Mouse (Mus musculus) thymus, adult 2 months (tissue): ENCODE results near the gene Gm960. TPM values are rescaled to one million over a fixed set of nuclear protein-coding genes. Genes with fewer than 3 reads are reported as not detected.

ENCODE experiments used
- DNase-seq: peaks from one replicate; pipeline ENCODE4 v3.0.0; 2021
- H3K27ac ChIP-seq: fragments of 200-500 bp; 2 replicates; pipeline ENCODE4 v1.5.1; 2012; ENCODE audit warnings: low read length, control low read depth; ENCODE audit not compliant: control insufficient read depth, insufficient read depth
- H3K27me3 ChIP-seq: fragments of 200-500 bp; 2 replicates; pipeline ENCODE4 v1.6.1; 2012; ENCODE audit warnings: mild to moderate bottlenecking, low read length, moderate library complexity, mixed read lengths; ENCODE audit not compliant: control insufficient read depth, insufficient read depth
- H3K36me3 ChIP-seq: fragments of 200-500 bp; 2 replicates; pipeline ENCODE4 v1.6.1; 2012; ENCODE audit warnings: mild to moderate bottlenecking, low read length, moderate library complexity; ENCODE audit not compliant: control insufficient read depth, insufficient read depth
- H3K4me1 ChIP-seq: fragments of 200-500 bp; replicated peaks from 2 replicates; pipeline ENCODE4 v1.6.1; 2012; ENCODE audit warnings: low read length; ENCODE audit not compliant: control insufficient read depth, insufficient read depth
- H3K4me3 ChIP-seq: fragments of 200-500 bp; 2 replicates; pipeline ENCODE4 v1.5.1; 2012; ENCODE audit warnings: mild to moderate bottlenecking, low read length, control low read depth, moderate library complexity; ENCODE audit not compliant: control insufficient read depth, insufficient read depth
- CTCF ChIP-seq: fragments of 200-500 bp; IDR thresholded peaks from 2 replicates; pipeline ENCODE4 v1.5.1; 2012; ENCODE audit warnings: mild to moderate bottlenecking, control low read depth, low read length, moderate library complexity, borderline replicate concordance; ENCODE audit not compliant: control insufficient read depth, poor library complexity, insufficient read depth; ENCODE audit errors: extremely low read depth
- POLR2A ChIP-seq: fragments of 200-500 bp; IDR thresholded peaks from 2 replicates; pipeline ENCODE4 v1.6.1; 2012; ENCODE audit warnings: mild to moderate bottlenecking, low read length, control low read depth, moderate library complexity; ENCODE audit not compliant: control insufficient read depth, poor library complexity, insufficient read depth; ENCODE audit errors: extremely low read depth
- WGBS: fragments of 180-500 bp; shearing (Covaris S2); methylation state at CpG from one replicate; pipeline ENCODE4 v1.1.7; 2018; 5-methylcytosine and 5-hydroxymethylcytosine counted together
- polyA plus RNA-seq: library from polyadenylated mRNA; depleted of rRNA; stranded (reverse); fragments of >200 nt; gene quantifications from 2 replicates; pipeline ENCODE4 v1.2.3, GENCODE M21; 2012

The Gm960 gene
- polyA plus RNA-seq, 1 experiment, result 0.04 TPM

DNA sequence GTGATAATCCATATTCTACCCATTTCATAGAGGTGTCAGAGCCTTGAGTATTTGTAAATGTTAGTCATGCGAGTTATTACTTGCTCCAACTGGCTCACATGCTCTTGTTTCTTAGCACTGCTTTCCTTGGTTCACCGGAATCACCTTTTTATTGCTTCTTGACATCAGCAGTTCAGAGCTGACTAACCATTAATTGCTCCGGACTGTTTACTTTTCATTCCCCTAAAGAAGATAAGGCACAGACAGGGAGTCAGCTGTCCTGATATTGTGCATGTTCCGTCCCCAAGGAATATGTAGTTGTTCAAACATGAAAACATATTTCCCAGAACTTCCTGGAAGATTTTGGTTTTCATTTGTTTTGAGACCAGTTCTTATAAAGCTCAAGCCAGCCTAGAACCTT, 27.7 kb downstream of the Gm960 start:
- TF ChIP-seq POLR2A, result no peak
- TF ChIP-seq CTCF, result no peak
- no peak for DNase-seq
- 87% methylated on average over 4 of the region's 4 CpGs for WGBS
- Histone ChIP-seq H3K36me3 (no peaks in the 10 kb centered on the region), H3K4me1 (no peaks in the 10 kb centered on the region), H3K4me3 (no peak overlapping the region), H3K27ac (no peak overlapping the region), H3K27me3 (no peaks in the 10 kb centered on the region)

GRCm38 (mm10) chr19:4666815-4667214, 31.7 kb downstream of the Gm960 start:
- H3K27me3 ChIP-seq, result no peaks in the 10 kb centered on the region
- H3K4me1 ChIP-seq, result no peaks in the 10 kb centered on the region
- no peak overlapping the region for H3K27ac ChIP-seq
- no peaks in the 10 kb centered on the region for H3K36me3 ChIP-seq
- H3K4me3 ChIP-seq, result no peak overlapping the region
- DNase-seq, result no peak
- no peak for TF ChIP-seq POLR2A
- no peak for TF ChIP-seq CTCF

DNA sequence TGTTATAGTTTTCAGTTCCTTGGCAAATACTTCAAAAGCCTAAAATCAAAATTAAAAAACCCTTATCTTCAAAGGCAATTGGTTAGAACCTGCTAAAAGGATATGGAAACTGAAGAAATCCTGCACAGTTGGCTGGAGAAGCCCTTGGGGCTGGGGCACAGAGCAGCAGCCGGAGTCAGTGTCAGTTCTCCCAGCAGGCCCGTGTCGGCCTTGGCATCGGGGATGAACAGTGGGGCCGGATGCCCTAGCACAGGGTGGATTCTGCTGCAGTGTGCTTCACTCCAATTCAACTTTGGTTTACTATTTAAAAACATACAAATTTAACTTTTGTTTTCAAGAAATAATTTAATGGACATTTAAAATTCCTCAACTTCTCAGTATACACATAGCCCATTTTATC, 40.3 kb downstream of the Gm960 start:
- TF ChIP-seq CTCF (no peak), POLR2A (no peak)
- Histone ChIP-seq H3K27ac (no peak overlapping the region), H3K4me3 (no peak overlapping the region), H3K27me3 (no peaks in the 10 kb centered on the region), H3K36me3 (no peaks in the 10 kb centered on the region), H3K4me1 (no peaks in the 10 kb centered on the region)
- WGBS, result 96% methylated on average over 5 of the region's 5 CpGs
- DNase-seq, result no peak

- no peaks in the 10 kb centered on the region for H3K36me3 ChIP-seq
- WGBS, result 85% methylated on average over 11 of the region's 11 CpGs
- H3K4me3 ChIP-seq, result no peak overlapping the region
- TF ChIP-seq CTCF (no peak), POLR2A (no peak)
- H3K4me1 ChIP-seq, result no peaks in the 10 kb centered on the region; the same call in 1 of the 2 replicates
- no peak overlapping the region for H3K27ac ChIP-seq
- no peak for DNase-seq
- H3K27me3 ChIP-seq, result no peaks in the 10 kb centered on the region
Observed at GRCm38 (mm10) chr19:4646917-4647492, 51.5 kb downstream of the Gm960 start.

GRCm38 (mm10) chr19:4644271-4644670, 54.2 kb downstream of the Gm960 start:
- no peak overlapping the region for H3K27ac ChIP-seq
- DNase-seq, result no peak
- WGBS, result 52% methylated on average over 10 of the region's 10 CpGs
- no peaks in the 10 kb centered on the region; the same call in 1 of the 2 replicates for H3K4me1 ChIP-seq
- H3K4me3 ChIP-seq, result no peak overlapping the region
- no peaks in the 10 kb centered on the region for H3K36me3 ChIP-seq
- H3K27me3 ChIP-seq, result no peaks in the 10 kb centered on the region
- TF ChIP-seq CTCF (no peak), POLR2A (no peak)

DNA sequence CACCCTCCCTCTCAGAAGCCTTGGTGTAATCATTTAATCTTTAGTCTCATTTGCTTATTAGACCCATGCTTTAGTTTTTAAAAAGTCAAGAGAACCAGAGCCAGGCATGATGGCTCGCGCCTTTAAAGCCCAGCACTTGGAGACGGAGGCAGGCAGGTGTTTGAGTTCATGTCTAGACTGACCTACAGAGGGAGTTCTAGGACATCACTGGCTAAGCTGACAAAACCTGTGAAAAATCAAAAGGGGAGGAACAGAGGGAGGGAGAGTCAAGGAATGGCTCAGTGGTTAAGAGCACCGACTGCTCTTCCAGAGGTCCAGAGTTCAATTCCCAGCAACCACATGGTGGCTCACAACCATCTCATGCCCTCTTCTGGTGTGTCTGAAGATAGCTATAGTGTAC, 62.5 kb downstream of the Gm960 start:
- no peaks in the 10 kb centered on the region for H3K4me1 ChIP-seq
- H3K36me3 ChIP-seq, result no peaks in the 10 kb centered on the region
- no peak overlapping the region for H3K4me3 ChIP-seq
- no peaks in the 10 kb centered on the region for H3K27me3 ChIP-seq
- H3K27ac ChIP-seq, result no peak overlapping the region
- TF ChIP-seq CTCF (no peak), POLR2A (no peak)
- no peak for DNase-seq
- 64% methylated on average over 4 of the region's 4 CpGs for WGBS

DNA sequence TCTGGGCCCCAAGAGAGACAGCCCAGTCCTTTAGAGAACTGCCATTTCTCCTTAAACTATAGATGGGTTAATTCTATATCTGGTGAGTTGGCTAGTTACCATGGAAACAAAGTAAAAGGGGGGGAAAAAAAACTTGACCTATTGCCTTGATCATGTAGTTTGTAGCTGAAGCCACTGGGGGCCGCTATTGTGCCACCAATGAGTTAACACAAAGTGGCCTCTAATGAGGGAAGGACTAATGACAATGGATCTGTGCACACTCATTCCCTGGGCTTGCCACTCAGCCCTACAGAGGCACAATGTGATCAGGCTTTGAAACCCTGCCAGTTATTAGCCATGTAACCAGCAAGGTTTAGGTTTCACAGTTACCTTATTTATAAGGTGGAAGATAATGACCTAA, 69.6 kb downstream of the Gm960 start:
- no peaks in the 10 kb centered on the region for H3K27me3 ChIP-seq
- H3K36me3 ChIP-seq, result no peaks in the 10 kb centered on the region
- peaks cover 9% of the 10 kb centered on the region for H3K4me1 ChIP-seq
- H3K27ac ChIP-seq, result no peak overlapping the region
- no peak overlapping the region for H3K4me3 ChIP-seq
- DNase-seq, result peak; percentile 45
- TF ChIP-seq CTCF, result no peak
- no peak for TF ChIP-seq POLR2A
- WGBS, result 3% methylated on average over 1 of the region's 1 CpGs
